In the genomic region with DNA sequence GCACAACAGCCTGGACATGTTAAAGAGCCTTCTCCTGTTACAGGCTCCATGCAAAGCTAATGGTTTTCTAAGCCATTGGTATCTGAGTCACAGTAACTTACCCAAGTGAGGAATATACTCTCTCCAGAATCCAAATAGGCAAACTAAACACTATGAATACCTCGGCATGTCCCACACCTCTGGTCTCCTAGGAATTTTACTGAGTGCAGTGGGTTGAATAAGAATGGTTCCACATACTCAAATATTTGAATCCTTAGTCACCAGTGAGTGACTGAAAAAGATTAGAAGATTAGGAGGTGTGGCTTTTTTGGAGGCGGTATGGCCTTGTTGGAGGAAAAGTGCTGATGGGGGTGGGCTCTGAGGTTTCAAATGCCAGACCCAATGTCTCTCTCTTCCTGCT, we compare ENCODE assay signal across 17 mouse cellular contexts.
"Had no signal": no experiment of that assay in that cellular context is flagged by ENCODE, and none has a peak within 500 bp of the region (broad histone marks: within the 10 kb centered on the region; RNA-seq: fewer than 3 reads in every experiment).

No protein-coding gene starts in this region.

- H3K4me1 ChIP-seq: kidney, embryonic 15.5 days; liver, embryonic 13.5 days; lung, embryonic 15.5 days; neural tube, embryonic 13.5 days; stomach, embryonic 15.5 days had no signal

- H3K4me3 ChIP-seq: kidney, embryonic 15.5 days; left cerebral cortex, adult 2 months; liver, embryonic 13.5 days; lung, embryonic 15.5 days; neural tube, embryonic 13.5 days; stomach, embryonic 15.5 days had no signal

- H3K27ac ChIP-seq: kidney, embryonic 15.5 days; left cerebral cortex, adult 2 months; liver, embryonic 13.5 days; lung, embryonic 15.5 days; neural tube, embryonic 13.5 days; stomach, embryonic 15.5 days had no signal

- DNase-seq: kidney, postnatal 10 days; kidney, postnatal 36 days; layer of hippocampus, postnatal 36 days; liver, embryonic 13.5 days; lung, postnatal 14 days; lung, postnatal 4 days; midbrain, embryonic 14.5 days; retina, postnatal 1 day; right cerebral cortex, postnatal 25 days; spleen, adult 18-20 months; thymus, adult 18-20 months; thymus, postnatal 36 days had no signal

- H3K27me3 ChIP-seq: kidney, embryonic 15.5 days; liver, embryonic 13.5 days; lung, embryonic 15.5 days; neural tube, embryonic 13.5 days; stomach, embryonic 15.5 days had no signal
